Mouse (Mus musculus): Measurements from ENCODE around the gene Itga2. TPM values are rescaled to one million over a fixed set of nuclear protein-coding genes. Genes with fewer than 3 reads are reported as not detected.

Itga2 gene
- polyA plus RNA-seq, 1 experiment from 2014 or later: 6.7 TPM

- H3K27ac ChIP-seq (ENCODE audit: low read length): no peak overlapping the region
- WGBS: 27% methylated on average over 7 of the region's 7 CpGs
These were observed 75.7 kb downstream of the Itga2 start for GRCm38 (mm10) chr13:114856269-114856627.

GRCm38 (mm10) chr13:114855573-114856268, 76.2 kb downstream of the Itga2 start:
- WGBS: 34% methylated on average over 15 of the region's 15 CpGs
- no peaks in the 10 kb centered on the region for H3K36me3 ChIP-seq (ENCODE audit: control insufficient read depth, insufficient read depth, low read length)
- no peak overlapping the region for H3K27ac ChIP-seq (ENCODE audit: low read length)
- H3K4me1 ChIP-seq (ENCODE audit: control insufficient read depth, insufficient read depth, low read length): peaks cover 9% of the 10 kb centered on the region; the same call in 1 of the 2 replicates
- no peaks in the 10 kb centered on the region for H3K27me3 ChIP-seq (ENCODE audit: control insufficient read depth, insufficient read depth, low read length)
- ATAC-seq (ENCODE audit: insufficient read depth, low FRiP score): no peak
- H3K4me2 ChIP-seq (ENCODE audit: low read depth, low read length): peak overlapping the region; percentile 15; the same call in 1 of the 2 replicates
- H3K9me3 ChIP-seq (replicated peaks; ENCODE audit: control insufficient read depth, low read length): no peaks in the 10 kb centered on the region
- no peak overlapping the region; the same call in 1 of the 2 replicates for H3K9ac ChIP-seq (ENCODE audit: low read length)
- no peak overlapping the region for H3K4me3 ChIP-seq (replicated peaks; ENCODE audit: low read length)

More at GRCm38 (mm10) chr13:114856269-114856627, 75.7 kb downstream of the Itga2 start:
- Histone ChIP-seq H3K9ac (ENCODE audit: low read length) (no peak overlapping the region), H3K4me1 (ENCODE audit: control insufficient read depth, insufficient read depth, low read length) (peaks cover 9% of the 10 kb centered on the region; the same call in 1 of the 2 replicates), H3K4me2 (ENCODE audit: low read depth, low read length) (peak overlapping the region; percentile 15; the same call in 1 of the 2 replicates), H3K36me3 (ENCODE audit: control insufficient read depth, insufficient read depth, low read length) (no peaks in the 10 kb centered on the region), H3K9me3 (replicated peaks; ENCODE audit: control insufficient read depth, low read length) (no peaks in the 10 kb centered on the region), H3K27me3 (ENCODE audit: control insufficient read depth, insufficient read depth, low read length) (no peaks in the 10 kb centered on the region), H3K4me3 (replicated peaks; ENCODE audit: low read length) (no peak overlapping the region)
- ATAC-seq (ENCODE audit: insufficient read depth, low FRiP score): no peak

GRCm38 (mm10) chr13:114854428-114854827, 77.5 kb downstream of the Itga2 start:
- Histone ChIP-seq H3K27ac (ENCODE audit: low read length) (no peak overlapping the region), H3K4me2 (ENCODE audit: low read depth, low read length) (no peak overlapping the region), H3K4me1 (ENCODE audit: control insufficient read depth, insufficient read depth, low read length) (peaks cover 9% of the 10 kb centered on the region; the same call in 1 of the 2 replicates), H3K4me3 (replicated peaks; ENCODE audit: low read length) (no peak overlapping the region), H3K27me3 (ENCODE audit: control insufficient read depth, insufficient read depth, low read length) (no peaks in the 10 kb centered on the region), H3K9me3 (replicated peaks; ENCODE audit: control insufficient read depth, low read length) (no peaks in the 10 kb centered on the region), H3K36me3 (ENCODE audit: control insufficient read depth, insufficient read depth, low read length) (no peaks in the 10 kb centered on the region), H3K9ac (ENCODE audit: low read length) (no peak overlapping the region)
- no peak for ATAC-seq (ENCODE audit: insufficient read depth, low FRiP score)
- WGBS: 94% methylated on average over 3 of the region's 3 CpGs

- WGBS: 79% methylated on average over 6 of the region's 6 CpGs
- Histone ChIP-seq H3K27ac (ENCODE audit: low read length) (no peak overlapping the region), H3K27me3 (ENCODE audit: control insufficient read depth, insufficient read depth, low read length) (no peaks in the 10 kb centered on the region), H3K4me1 (ENCODE audit: control insufficient read depth, insufficient read depth, low read length) (peaks cover 9% of the 10 kb centered on the region; the same call in 1 of the 2 replicates), H3K4me3 (replicated peaks; ENCODE audit: low read length) (no peak overlapping the region), H3K36me3 (ENCODE audit: control insufficient read depth, insufficient read depth, low read length) (no peaks in the 10 kb centered on the region), H3K9me3 (replicated peaks; ENCODE audit: control insufficient read depth, low read length) (no peaks in the 10 kb centered on the region), H3K9ac (ENCODE audit: low read length) (no peak overlapping the region), H3K4me2 (ENCODE audit: low read depth, low read length) (no peak overlapping the region)
- ATAC-seq (ENCODE audit: insufficient read depth, low FRiP score): no peak
These were observed 77.9 kb downstream of the Itga2 start for GRCm38 (mm10) chr13:114854023-114854422.

- Histone ChIP-seq H3K4me1 (ENCODE audit: control insufficient read depth, insufficient read depth, low read length) (peaks cover 9% of the 10 kb centered on the region; the same call in 1 of the 2 replicates), H3K9ac (ENCODE audit: low read length) (no peak overlapping the region), H3K36me3 (ENCODE audit: control insufficient read depth, insufficient read depth, low read length) (no peaks in the 10 kb centered on the region), H3K4me3 (replicated peaks; ENCODE audit: low read length) (no peak overlapping the region), H3K27ac (ENCODE audit: low read length) (no peak overlapping the region), H3K4me2 (ENCODE audit: low read depth, low read length) (no peak overlapping the region), H3K27me3 (ENCODE audit: control insufficient read depth, insufficient read depth, low read length) (no peaks in the 10 kb centered on the region), H3K9me3 (replicated peaks; ENCODE audit: control insufficient read depth, low read length) (no peaks in the 10 kb centered on the region)
- 79% methylated on average over 2 of the region's 2 CpGs for WGBS
- ATAC-seq (ENCODE audit: insufficient read depth, low FRiP score): no peak
These were observed 78.7 kb downstream of the Itga2 start for GRCm38 (mm10) chr13:114853152-114853551.

GRCm38 (mm10) chr13:114852264-114853111, 79.4 kb downstream of the Itga2 start:
- H3K36me3 ChIP-seq (ENCODE audit: control insufficient read depth, insufficient read depth, low read length): no peaks in the 10 kb centered on the region
- 62% methylated on average over 6 of the region's 6 CpGs for WGBS
- H3K9me3 ChIP-seq (replicated peaks; ENCODE audit: control insufficient read depth, low read length): no peaks in the 10 kb centered on the region
- 0 out of 2 replicates have a peak, but pooled peaks have one; percentile 40 for ATAC-seq (ENCODE audit: insufficient read depth, low FRiP score)
- no peak overlapping the region for H3K9ac ChIP-seq (ENCODE audit: low read length)
- no peak overlapping the region for H3K4me3 ChIP-seq (replicated peaks; ENCODE audit: low read length)
- H3K4me1 ChIP-seq (ENCODE audit: control insufficient read depth, insufficient read depth, low read length): peaks cover 9% of the 10 kb centered on the region; the same call in 1 of the 2 replicates
- H3K27me3 ChIP-seq (ENCODE audit: control insufficient read depth, insufficient read depth, low read length): no peaks in the 10 kb centered on the region
- no peak overlapping the region for H3K27ac ChIP-seq (ENCODE audit: low read length)
- H3K4me2 ChIP-seq (ENCODE audit: low read depth, low read length): no peak overlapping the region

GRCm38 (mm10) chr13:114848945-114849344, 83.0 kb downstream of the Itga2 start:
- Histone ChIP-seq H3K27ac (ENCODE audit: low read length) (no peak overlapping the region), H3K36me3 (ENCODE audit: control insufficient read depth, insufficient read depth, low read length) (no peaks in the 10 kb centered on the region; the same call in 1 of the 2 replicates), H3K27me3 (ENCODE audit: control insufficient read depth, insufficient read depth, low read length) (no peaks in the 10 kb centered on the region), H3K9me3 (replicated peaks; ENCODE audit: control insufficient read depth, low read length) (no peaks in the 10 kb centered on the region), H3K4me1 (ENCODE audit: control insufficient read depth, insufficient read depth, low read length) (peaks cover 5% of the 10 kb centered on the region; the same call in 1 of the 2 replicates), H3K4me2 (ENCODE audit: low read depth, low read length) (no peak overlapping the region), H3K9ac (ENCODE audit: low read length) (no peak overlapping the region), H3K4me3 (replicated peaks; ENCODE audit: low read length) (no peak overlapping the region)
- WGBS: 71% methylated on average over 3 of the region's 3 CpGs
- ATAC-seq (ENCODE audit: insufficient read depth, low FRiP score): no peak

GRCm38 (mm10) chr13:114845804-114846203, 86.1 kb downstream of the Itga2 start:
- Histone ChIP-seq H3K27ac (ENCODE audit: low read length) (no peak overlapping the region), H3K4me1 (ENCODE audit: control insufficient read depth, insufficient read depth, low read length) (no peaks in the 10 kb centered on the region), H3K9me3 (replicated peaks; ENCODE audit: control insufficient read depth, low read length) (no peaks in the 10 kb centered on the region), H3K4me3 (replicated peaks; ENCODE audit: low read length) (no peak overlapping the region), H3K4me2 (ENCODE audit: low read depth, low read length) (no peak overlapping the region), H3K27me3 (ENCODE audit: control insufficient read depth, insufficient read depth, low read length) (no peaks in the 10 kb centered on the region), H3K9ac (ENCODE audit: low read length) (no peak overlapping the region), H3K36me3 (ENCODE audit: control insufficient read depth, insufficient read depth, low read length) (no peaks in the 10 kb centered on the region; the same call in 1 of the 2 replicates)
- 80% methylated on average over 6 of the region's 6 CpGs for WGBS
- ATAC-seq (ENCODE audit: insufficient read depth, low FRiP score): no peak

- no peak overlapping the region for H3K4me2 ChIP-seq (ENCODE audit: low read depth, low read length)
- no peaks in the 10 kb centered on the region; the same call in 1 of the 2 replicates for H3K36me3 ChIP-seq (ENCODE audit: control insufficient read depth, insufficient read depth, low read length)
- no peak overlapping the region for H3K9ac ChIP-seq (ENCODE audit: low read length)
- no peaks in the 10 kb centered on the region for H3K9me3 ChIP-seq (replicated peaks; ENCODE audit: control insufficient read depth, low read length)
- H3K27ac ChIP-seq (ENCODE audit: low read length): no peak overlapping the region
- no peak for ATAC-seq (ENCODE audit: insufficient read depth, low FRiP score)
- peaks cover 8% of the 10 kb centered on the region for H3K4me1 ChIP-seq (ENCODE audit: control insufficient read depth, insufficient read depth, low read length)
- H3K27me3 ChIP-seq (ENCODE audit: control insufficient read depth, insufficient read depth, low read length): no peaks in the 10 kb centered on the region
- 7% methylated on average over 1 of the region's 1 CpGs for WGBS
- no peak overlapping the region for H3K4me3 ChIP-seq (replicated peaks; ENCODE audit: low read length)
These were observed 88.6 kb downstream of the Itga2 start for GRCm38 (mm10) chr13:114843318-114843717.
